ENCODE assay signal across 8 mouse cellular contexts in the genomic region with DNA sequence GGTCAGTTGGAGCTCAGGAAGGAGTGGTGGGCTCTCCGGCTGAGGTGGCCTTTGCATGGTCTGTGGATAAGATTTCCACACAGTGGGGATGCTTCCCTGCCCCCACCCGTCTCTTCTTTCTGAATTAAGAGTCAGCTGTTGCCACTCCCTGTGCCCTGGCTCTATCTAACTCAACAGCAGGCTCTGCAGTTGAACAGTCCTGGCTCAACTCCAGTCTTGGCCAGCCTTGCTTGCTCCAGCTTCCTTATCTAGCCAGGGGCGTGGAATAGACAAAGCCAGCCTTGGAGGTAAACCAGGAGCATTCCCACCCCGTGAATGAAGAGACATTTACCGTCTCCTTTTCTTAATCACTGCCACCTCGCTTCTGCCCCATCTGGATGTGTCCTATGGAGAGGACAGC.
DNase-seq lines count a peak whose midpoint lies in the region; ATAC-seq and TF ChIP-seq lines count a peak whose summit lies in the region.

No protein-coding gene starts in this region.

- TF ChIP-seq POLR2A in heart, adult 2 months (IDR thresholded peaks at IDR 0.05; ENCODE audit: insufficient read depth, low read depth, low read length) = no peak
- no peak for TF ChIP-seq POLR2A in thymus, adult 2 months (IDR thresholded peaks at IDR 0.05; ENCODE audit: control insufficient read depth, extremely low read depth, insufficient read depth, low read length, poor library complexity)

- no peak overlapping the region for H3K9ac ChIP-seq in heart, adult 2 months (ENCODE audit: low read depth, low read length)

- H3K36me3 ChIP-seq in heart, adult 2 months (ENCODE audit: control insufficient read depth, insufficient read depth, low read length) = peaks cover 2% of the 10 kb centered on the region; the same call in 1 of the 2 replicates
- no peaks in the 10 kb centered on the region for H3K36me3 ChIP-seq in thymus, adult 2 months (ENCODE audit: control insufficient read depth, insufficient read depth, low read length)

- peak; percentile 54 for DNase-seq in spleen, adult 12 weeks (ENCODE audit: low spot score)
- no peak for DNase-seq in spleen, adult 18-20 months
- peak; percentile 50 to 74 for DNase-seq in heart, adult 2 months
- peak; percentile 56 for DNase-seq in kidney, postnatal 10 days
- no peak for DNase-seq in thymus, adult 2 months
- DNase-seq in urinary bladder, postnatal 10 days (ENCODE audit: low spot score) = no peak
- no peak for DNase-seq in neural tube, embryonic 10.5 days (ENCODE audit: extremely low spot score, low spot score)

- peaks cover 18% of the 10 kb centered on the region for H3K4me1 ChIP-seq in heart, adult 2 months (ENCODE audit: control insufficient read depth, insufficient read depth, low read length)
- H3K4me1 ChIP-seq in thymus, adult 2 months (replicated peaks; ENCODE audit: control insufficient read depth, insufficient read depth, low read length) = peaks cover 56% of the 10 kb centered on the region

- intact Hi-C loops in heart, adult 2 months (cut with DNase I) = loop anchor here (2.0 kb wide), 1 partner anchor 14 kb away; no protein-coding TSS in a partner anchor

- TF ChIP-seq CTCF in heart, adult 2 months (IDR thresholded peaks at IDR 0.05) = no peak
- TF ChIP-seq CTCF in thymus, adult 2 months (IDR thresholded peaks at IDR 0.05; ENCODE audit: borderline replicate concordance, control insufficient read depth, extremely low read depth, insufficient read depth, low read length, poor library complexity) = no peak

- WGBS in heart, adult 2 months = 20% methylated on average over 6 of the region's 6 CpGs
- 85% methylated on average over 6 of the region's 6 CpGs for WGBS in thymus, adult 2 months

- no peaks in the 10 kb centered on the region for H3K27me3 ChIP-seq in heart, adult 2 months (ENCODE audit: control insufficient read depth, insufficient read depth, low read length)
- H3K27me3 ChIP-seq in thymus, adult 2 months (ENCODE audit: control insufficient read depth, insufficient read depth, low read length) = no peaks in the 10 kb centered on the region

- TF ChIP-seq EP300 in heart, adult 2 months (IDR thresholded peaks at IDR 0.05; ENCODE audit: insufficient read depth, low read depth, low read length) = peak; percentile 79

- H3K79me2 ChIP-seq in heart, adult 2 months (replicated peaks; ENCODE audit: control insufficient read depth, insufficient read depth, low read length) = no peaks in the 10 kb centered on the region

- no peak overlapping the region for H3K4me3 ChIP-seq in heart, adult 2 months
- no peak overlapping the region for H3K4me3 ChIP-seq in thymus, adult 2 months (ENCODE audit: control insufficient read depth, insufficient read depth, low read length)

- peak overlapping the region; percentile 2; the same call in 1 of the 2 replicates for H3K27ac ChIP-seq in heart, adult 2 months
- H3K27ac ChIP-seq in thymus, adult 2 months (ENCODE audit: control insufficient read depth, insufficient read depth, low read length) = no peak overlapping the region

- ATAC-seq in megakaryocyte progenitor cell, adult 5-6 weeks (replicated peaks; ENCODE audit: poor library complexity) = peak; percentile 59

Comparison
In these comparisons a context has a peak if more than half of its experiments do, and no peak if none do; other contexts are left out.
1. DNase-seq: peak in spleen, adult 12 weeks (single experiment), heart, adult 2 months (2 of 2) and kidney, postnatal 10 days (single experiment); none in spleen, adult 18-20 months (0 of 2), thymus, adult 2 months (single experiment), urinary bladder, postnatal 10 days (single experiment) and neural tube, embryonic 10.5 days (single experiment).